Mouse (Mus musculus) kidney, postnatal 14 days (tissue): ENCODE measurements around the gene Chd3.
A peak's percentile ranks its signal among the peaks of the same experiment; 100 is the strongest.

Experiments
- DNase-seq: peaks from one replicate; pipeline ENCODE4 v3.0.0; 2022; ENCODE audit warnings: mixed read lengths

Chd3 gene

GRCm38 (mm10) chr11:69369215-69369989, at the start of gene Chd3:
Chd3 (minus strand) TSS chr11:69369406.
- DNase-seq: peak; percentile 19

GRCm38 (mm10) chr11:69417449-69418384, 48.5 kb upstream of the Chd3 start:
- peak; percentile 98 for DNase-seq

- no peak for DNase-seq
These were observed 47.8 kb upstream of the Chd3 start for GRCm38 (mm10) chr11:69416921-69417448.

- no peak for DNase-seq
These were observed 47.3 kb upstream of the Chd3 start for GRCm38 (mm10) chr11:69416509-69416908.

GRCm38 (mm10) chr11:69415668-69416451, 46.7 kb upstream of the Chd3 start:
- peak; percentile 82 for DNase-seq

GRCm38 (mm10) chr11:69415327-69415667, 46.1 kb upstream of the Chd3 start:
- peak; percentile 84 for DNase-seq

- no peak for DNase-seq
These were observed 45.5 kb upstream of the Chd3 start for GRCm38 (mm10) chr11:69414421-69415326.

GRCm38 (mm10) chr11:69413221-69414181, 44.3 kb upstream of the Chd3 start, which contains the start of gene Kdm6b:
Kdm6b (minus strand) TSS chr11:69413675.
- DNase-seq: peak; percentile 72

GRCm38 (mm10) chr11:69412548-69412947, 43.3 kb upstream of the Chd3 start:
- no peak for DNase-seq

- peak; percentile 81 for DNase-seq
These were observed 42.5 kb upstream of the Chd3 start for GRCm38 (mm10) chr11:69411538-69412203.

- DNase-seq: peak; percentile 99
These were observed 41.9 kb upstream of the Chd3 start for GRCm38 (mm10) chr11:69411073-69411535.

- peak; percentile 74 for DNase-seq
These were observed 41.3 kb upstream of the Chd3 start for GRCm38 (mm10) chr11:69410310-69411072.

- no peak for DNase-seq
These were observed 40.8 kb upstream of the Chd3 start for GRCm38 (mm10) chr11:69410045-69410309.

GRCm38 (mm10) chr11:69409378-69410044, 40.3 kb upstream of the Chd3 start:
- DNase-seq: peak; percentile 95

- peak; percentile 90 for DNase-seq
These were observed 39.6 kb upstream of the Chd3 start for GRCm38 (mm10) chr11:69408541-69409377.

GRCm38 (mm10) chr11:69407724-69408004, 38.5 kb upstream of the Chd3 start:
- DNase-seq: no peak

- no peak for DNase-seq
These were observed 37.9 kb upstream of the Chd3 start for GRCm38 (mm10) chr11:69406867-69407723.
